Mouse (Mus musculus): ENCODE results near the gene Ctf2. TPM values are rescaled to one million over a fixed set of nuclear protein-coding genes. Genes with fewer than 3 reads are reported as not detected.
A peak's percentile ranks its signal among the peaks of the same experiment; 100 is the strongest.

Gene Ctf2
- polyA plus RNA-seq, 1 experiment, result not detected

DNA sequence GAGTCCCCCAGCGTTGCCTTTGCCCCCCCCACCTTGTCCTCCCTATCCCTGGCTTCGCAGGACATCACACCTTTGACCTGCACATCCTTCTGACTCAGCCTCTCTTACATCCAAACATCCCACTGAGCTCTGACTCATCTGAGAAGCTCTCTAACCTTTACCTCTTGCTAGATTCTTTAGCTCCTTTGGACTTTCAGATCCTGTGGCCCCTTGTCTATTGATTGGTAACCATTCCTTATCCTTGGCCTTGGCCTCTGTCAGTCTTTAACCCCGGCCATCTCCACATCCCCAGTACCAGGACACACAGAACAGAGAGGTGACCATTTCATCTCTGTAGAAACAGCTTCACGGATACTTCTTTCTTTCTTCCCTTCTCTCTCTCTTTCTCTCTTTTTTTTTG, 1.8 kb downstream of the Ctf2 start:
- 67% methylated on average over 4 of the region's 4 CpGs for WGBS
- DNase-seq, result no peak
- TF ChIP-seq POLR2A (IDR thresholded peaks at IDR 0.05; ENCODE audit: low read depth, low read length), result no peak
- no peak for TF ChIP-seq CTCF (conservative IDR thresholded peaks at IDR 0.05; ENCODE audit: insufficient read depth, insufficient read length, low read depth, low read length)
- no peaks in the 10 kb centered on the region for H3K27me3 ChIP-seq (replicated peaks; ENCODE audit: control insufficient read depth, insufficient read depth, low read length)
- H3K27ac ChIP-seq (ENCODE audit: insufficient read depth, low read depth, low read length), result no peak overlapping the region
- H3K4me3 ChIP-seq (ENCODE audit: insufficient read depth, low read depth, low read length), result no peak overlapping the region
- no peaks in the 10 kb centered on the region for H3K4me1 ChIP-seq (ENCODE audit: control insufficient read depth, insufficient read depth, low read length)
- H3K36me3 ChIP-seq (ENCODE audit: control insufficient read depth, insufficient read depth, low read length), result no peaks in the 10 kb centered on the region

DNA sequence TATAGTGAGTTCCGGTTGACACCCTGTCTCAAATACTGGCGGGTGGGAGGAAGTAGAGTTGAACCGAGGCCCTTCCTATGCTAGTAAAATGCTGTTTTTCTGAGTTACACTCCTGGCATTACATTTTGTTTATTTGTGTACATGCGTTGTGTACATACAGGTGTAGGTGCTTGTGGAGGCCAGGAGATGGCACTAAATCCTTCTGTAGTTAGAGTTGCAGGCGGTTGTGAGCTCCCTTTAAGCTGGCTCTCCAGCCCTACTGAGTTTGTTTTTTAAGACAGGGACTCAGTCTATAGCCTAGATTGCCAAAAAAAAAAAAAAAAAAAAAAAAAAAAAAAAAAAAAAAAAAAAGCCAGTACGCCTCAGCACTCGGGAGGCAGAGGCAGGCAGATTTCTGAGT, 4.1 kb downstream of the Ctf2 start:
- Histone ChIP-seq H3K36me3 (ENCODE audit: control insufficient read depth, insufficient read depth, low read length) (no peaks in the 10 kb centered on the region), H3K27me3 (replicated peaks; ENCODE audit: control insufficient read depth, insufficient read depth, low read length) (no peaks in the 10 kb centered on the region), H3K27ac (ENCODE audit: insufficient read depth, low read depth, low read length) (no peak overlapping the region), H3K4me1 (ENCODE audit: control insufficient read depth, insufficient read depth, low read length) (no peaks in the 10 kb centered on the region), H3K4me3 (ENCODE audit: insufficient read depth, low read depth, low read length) (no peak overlapping the region)
- DNase-seq, result no peak
- 83% methylated on average over 7 of the region's 7 CpGs for WGBS
- no peak for TF ChIP-seq POLR2A (IDR thresholded peaks at IDR 0.05; ENCODE audit: low read depth, low read length)
- peak; percentile 9; the same call in 1 of the 2 replicates for TF ChIP-seq CTCF (conservative IDR thresholded peaks at IDR 0.05; ENCODE audit: insufficient read depth, insufficient read length, low read depth, low read length)

DNA sequence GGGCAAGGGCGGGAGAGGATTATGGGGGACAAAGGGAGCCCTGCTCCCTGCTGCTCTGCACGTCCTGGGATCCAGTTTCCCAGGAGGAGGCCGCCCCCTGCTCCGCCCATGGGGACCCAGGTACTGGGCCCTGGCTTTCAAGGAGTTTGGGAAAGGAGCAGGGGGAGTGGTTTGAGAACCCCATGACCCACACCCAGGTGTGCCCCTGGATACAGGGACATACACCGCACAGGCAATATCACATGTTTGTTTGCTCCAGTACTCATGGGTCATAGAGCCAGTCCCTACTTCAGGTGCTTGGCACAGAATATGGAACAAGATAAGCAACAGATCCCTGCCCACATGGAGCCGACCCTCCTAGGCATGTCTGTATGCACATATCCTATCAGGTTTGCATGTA, 6.0 kb downstream of the Ctf2 start:
- H3K4me1 ChIP-seq (ENCODE audit: control insufficient read depth, insufficient read depth, low read length), result no peaks in the 10 kb centered on the region
- H3K4me3 ChIP-seq (ENCODE audit: insufficient read depth, low read depth, low read length), result no peak overlapping the region
- no peaks in the 10 kb centered on the region for H3K36me3 ChIP-seq (ENCODE audit: control insufficient read depth, insufficient read depth, low read length)
- 81% methylated on average over 6 of the region's 6 CpGs for WGBS
- H3K27me3 ChIP-seq (replicated peaks; ENCODE audit: control insufficient read depth, insufficient read depth, low read length), result no peaks in the 10 kb centered on the region
- no peak for DNase-seq
- H3K27ac ChIP-seq (ENCODE audit: insufficient read depth, low read depth, low read length), result no peak overlapping the region
- TF ChIP-seq POLR2A (IDR thresholded peaks at IDR 0.05; ENCODE audit: low read depth, low read length) (no peak), CTCF (conservative IDR thresholded peaks at IDR 0.05; ENCODE audit: insufficient read depth, insufficient read length, low read depth, low read length) (no peak)

DNA sequence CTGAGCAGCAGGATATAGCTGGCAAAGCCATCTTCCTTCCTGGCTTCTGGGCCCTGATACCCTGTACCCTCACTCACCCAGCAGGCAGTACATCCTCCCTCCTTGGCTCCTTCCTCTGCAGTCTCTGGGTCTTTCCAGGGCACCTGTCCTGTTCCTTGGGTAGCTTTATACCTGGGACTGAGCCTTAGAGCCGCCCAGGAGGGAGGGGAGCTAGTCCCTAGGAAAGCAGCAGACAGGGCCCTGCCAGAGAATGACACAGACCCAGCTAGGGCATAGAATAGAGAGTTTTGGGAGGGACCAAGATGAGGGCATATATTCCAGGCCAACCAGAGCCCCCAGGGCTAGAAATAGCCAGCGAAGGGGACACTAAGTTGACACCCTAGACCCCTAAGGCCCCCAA, 6.5 kb downstream of the Ctf2 start:
- no peaks in the 10 kb centered on the region for H3K36me3 ChIP-seq (ENCODE audit: control insufficient read depth, insufficient read depth, low read length)
- H3K4me1 ChIP-seq (ENCODE audit: control insufficient read depth, insufficient read depth, low read length), result no peaks in the 10 kb centered on the region
- no peak for DNase-seq
- no peak overlapping the region for H3K4me3 ChIP-seq (ENCODE audit: insufficient read depth, low read depth, low read length)
- no peak overlapping the region for H3K27ac ChIP-seq (ENCODE audit: insufficient read depth, low read depth, low read length)
- TF ChIP-seq POLR2A (IDR thresholded peaks at IDR 0.05; ENCODE audit: low read depth, low read length) (no peak), CTCF (conservative IDR thresholded peaks at IDR 0.05; ENCODE audit: insufficient read depth, insufficient read length, low read depth, low read length) (no peak)
- no peaks in the 10 kb centered on the region for H3K27me3 ChIP-seq (replicated peaks; ENCODE audit: control insufficient read depth, insufficient read depth, low read length)
- 71% methylated on average over 2 of the region's 2 CpGs for WGBS

DNA sequence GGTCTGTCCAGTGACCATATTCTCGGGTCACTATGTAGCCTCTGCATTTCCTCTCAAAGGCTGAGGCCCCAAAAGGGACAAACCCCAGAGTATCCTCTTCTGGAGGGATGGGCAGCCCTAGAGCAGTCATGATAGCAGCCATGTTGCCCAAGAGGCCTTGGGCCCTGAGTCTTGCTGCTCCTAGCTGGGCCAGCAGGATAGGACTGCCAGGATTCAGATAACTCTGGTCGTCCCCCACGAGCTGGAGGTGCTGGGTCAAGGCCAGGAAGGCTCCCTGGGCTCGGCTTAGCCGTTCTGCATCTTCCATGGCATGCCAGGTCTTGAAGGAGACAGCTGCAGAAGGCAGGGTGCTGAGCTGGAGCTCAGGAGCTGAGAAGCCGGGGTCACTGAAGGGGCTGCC, 12.7 kb downstream of the Ctf2 start:
- H3K4me3 ChIP-seq (ENCODE audit: insufficient read depth, low read depth, low read length), result no peak overlapping the region
- H3K27ac ChIP-seq (ENCODE audit: insufficient read depth, low read depth, low read length), result no peak overlapping the region
- no peak for DNase-seq
- H3K27me3 ChIP-seq (replicated peaks; ENCODE audit: control insufficient read depth, insufficient read depth, low read length), result no peaks in the 10 kb centered on the region
- TF ChIP-seq POLR2A (IDR thresholded peaks at IDR 0.05; ENCODE audit: low read depth, low read length), result no peak
- no peak for TF ChIP-seq CTCF (conservative IDR thresholded peaks at IDR 0.05; ENCODE audit: insufficient read depth, insufficient read length, low read depth, low read length)
- no peaks in the 10 kb centered on the region for H3K36me3 ChIP-seq (ENCODE audit: control insufficient read depth, insufficient read depth, low read length)
- no peaks in the 10 kb centered on the region for H3K4me1 ChIP-seq (ENCODE audit: control insufficient read depth, insufficient read depth, low read length)
- 91% methylated on average over 6 of the region's 6 CpGs for WGBS

DNA sequence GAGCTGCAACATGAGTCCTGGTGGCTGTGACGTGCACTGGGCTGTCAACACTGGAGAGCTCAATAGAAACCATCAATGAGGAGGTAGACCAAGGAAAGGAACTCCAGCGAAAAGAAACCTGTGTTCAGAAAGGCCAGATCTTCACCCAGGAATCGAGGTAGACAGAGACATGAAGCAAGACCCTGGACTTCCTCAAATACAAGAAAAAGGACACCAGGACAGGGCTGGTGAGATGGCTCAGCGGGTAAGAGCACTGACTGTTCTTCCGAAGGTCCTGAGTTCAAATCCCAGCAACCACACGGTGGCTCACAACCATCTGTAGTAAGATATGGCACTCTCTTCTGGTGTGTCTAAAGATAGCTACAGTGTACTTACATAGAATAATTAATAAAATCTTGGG, 13.6 kb downstream of the Ctf2 start:
- 92% methylated on average over 6 of the region's 6 CpGs for WGBS
- DNase-seq, result no peak
- Histone ChIP-seq H3K27me3 (replicated peaks; ENCODE audit: control insufficient read depth, insufficient read depth, low read length) (no peaks in the 10 kb centered on the region), H3K4me1 (ENCODE audit: control insufficient read depth, insufficient read depth, low read length) (no peaks in the 10 kb centered on the region), H3K36me3 (ENCODE audit: control insufficient read depth, insufficient read depth, low read length) (no peaks in the 10 kb centered on the region), H3K27ac (ENCODE audit: insufficient read depth, low read depth, low read length) (no peak overlapping the region), H3K4me3 (ENCODE audit: insufficient read depth, low read depth, low read length) (no peak overlapping the region)
- TF ChIP-seq POLR2A (IDR thresholded peaks at IDR 0.05; ENCODE audit: low read depth, low read length), result no peak
- no peak for TF ChIP-seq CTCF (conservative IDR thresholded peaks at IDR 0.05; ENCODE audit: insufficient read depth, insufficient read length, low read depth, low read length)

DNA sequence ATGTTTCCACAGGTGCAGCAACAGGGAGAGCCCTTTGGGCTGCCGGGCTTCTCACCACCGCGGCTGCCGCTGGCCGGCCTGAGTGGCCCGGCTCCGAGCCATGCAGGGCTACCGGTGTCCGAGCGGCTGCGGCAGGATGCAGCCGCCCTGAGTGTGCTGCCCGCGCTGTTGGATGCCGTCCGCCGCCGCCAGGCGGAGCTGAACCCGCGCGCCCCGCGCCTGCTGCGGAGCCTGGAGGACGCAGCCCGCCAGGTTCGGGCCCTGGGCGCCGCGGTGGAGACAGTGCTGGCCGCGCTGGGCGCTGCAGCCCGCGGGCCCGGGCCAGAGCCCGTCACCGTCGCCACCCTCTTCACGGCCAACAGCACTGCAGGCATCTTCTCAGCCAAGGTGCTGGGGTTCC, 15.0 kb downstream of the Ctf2 start:
- peaks cover 3% of the 10 kb centered on the region; the same call in 1 of the 2 replicates for H3K4me1 ChIP-seq (ENCODE audit: control insufficient read depth, insufficient read depth, low read length)
- DNase-seq, result peak; percentile 81
- no peak overlapping the region for H3K27ac ChIP-seq (ENCODE audit: insufficient read depth, low read depth, low read length)
- H3K4me3 ChIP-seq (ENCODE audit: insufficient read depth, low read depth, low read length), result no peak overlapping the region
- TF ChIP-seq CTCF (conservative IDR thresholded peaks at IDR 0.05; ENCODE audit: insufficient read depth, insufficient read length, low read depth, low read length) (no peak; the same call in 1 of the 2 replicates), POLR2A (IDR thresholded peaks at IDR 0.05; ENCODE audit: low read depth, low read length) (no peak)
- 1% methylated on average over 41 of the region's 41 CpGs for WGBS
- H3K36me3 ChIP-seq (ENCODE audit: control insufficient read depth, insufficient read depth, low read length), result no peaks in the 10 kb centered on the region
- H3K27me3 ChIP-seq (replicated peaks; ENCODE audit: control insufficient read depth, insufficient read depth, low read length), result no peaks in the 10 kb centered on the region

DNA sequence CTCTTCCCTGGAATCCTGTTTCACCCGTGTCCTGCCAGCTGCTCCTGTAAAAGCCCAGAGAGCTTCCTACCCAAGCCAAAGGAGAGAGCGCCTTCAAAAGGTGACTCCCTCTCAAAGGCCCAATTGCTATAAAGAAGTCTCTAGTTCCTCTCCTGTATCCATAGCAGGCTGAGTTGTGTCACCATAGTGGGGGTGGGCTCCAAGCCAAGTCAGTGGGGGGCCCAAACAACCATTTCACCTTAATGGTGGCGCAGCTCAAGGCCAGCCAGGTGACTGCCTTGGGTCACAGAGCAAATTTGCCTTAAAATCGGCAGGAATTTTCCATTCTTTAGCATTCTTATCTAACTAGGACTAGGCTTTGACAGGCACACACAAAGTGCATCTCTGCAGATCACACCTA, 17.1 kb downstream of the Ctf2 start:
- WGBS, result 83% methylated on average over 4 of the region's 4 CpGs
- Histone ChIP-seq H3K36me3 (ENCODE audit: control insufficient read depth, insufficient read depth, low read length) (no peaks in the 10 kb centered on the region), H3K4me1 (ENCODE audit: control insufficient read depth, insufficient read depth, low read length) (peaks cover 11% of the 10 kb centered on the region; the same call in 1 of the 2 replicates), H3K4me3 (ENCODE audit: insufficient read depth, low read depth, low read length) (no peak overlapping the region), H3K27me3 (replicated peaks; ENCODE audit: control insufficient read depth, insufficient read depth, low read length) (no peaks in the 10 kb centered on the region), H3K27ac (ENCODE audit: insufficient read depth, low read depth, low read length) (no peak overlapping the region)
- no peak for DNase-seq
- TF ChIP-seq CTCF (conservative IDR thresholded peaks at IDR 0.05; ENCODE audit: insufficient read depth, insufficient read length, low read depth, low read length) (no peak), POLR2A (IDR thresholded peaks at IDR 0.05; ENCODE audit: low read depth, low read length) (no peak)

Measured in kidney, adult 2 months (tissue).